Mouse (Mus musculus) testis, adult 2 months (tissue): ENCODE results near the gene Dnajc28. TPM values are rescaled to one million over a fixed set of nuclear protein-coding genes. Genes with fewer than 3 reads are reported as not detected.

Experiments used
- H3K27ac ChIP-seq: fragments of 200-500 bp; 2 replicates; pipeline ENCODE4 v1.5.1; 2012; ENCODE audit warnings: low read depth, low read length; ENCODE audit not compliant: control insufficient read depth, insufficient read depth
- H3K27me3 ChIP-seq: fragments of 200-500 bp; 2 replicates; pipeline ENCODE4 v1.6.1; 2012; ENCODE audit warnings: mild to moderate bottlenecking, low read length, moderate library complexity; ENCODE audit not compliant: control insufficient read depth, insufficient read depth
- H3K36me3 ChIP-seq: fragments of 200-500 bp; 2 replicates; pipeline ENCODE4 v1.6.1; 2012; ENCODE audit warnings: mild to moderate bottlenecking, low read length; ENCODE audit not compliant: control insufficient read depth, insufficient read depth
- H3K4me1 ChIP-seq: fragments of 200-500 bp; 2 replicates; pipeline ENCODE4 v1.6.1; 2012; ENCODE audit warnings: low read length; ENCODE audit not compliant: control insufficient read depth, insufficient read depth
- H3K4me3 ChIP-seq: fragments of 200-500 bp; 2 replicates; pipeline ENCODE4 v1.5.1; 2012; ENCODE audit warnings: low read depth, mild to moderate bottlenecking, low read length, moderate library complexity, mixed read lengths; ENCODE audit not compliant: control insufficient read depth
- CTCF ChIP-seq: fragments of 200-500 bp; IDR thresholded peaks from 2 replicates; pipeline ENCODE4 v1.5.1; 2012; ENCODE audit warnings: low read depth, mild to moderate bottlenecking, inconsistent platforms, low read length, moderate library complexity; ENCODE audit not compliant: control insufficient read depth, insufficient read depth, insufficient replicate concordance
- POLR2A ChIP-seq: fragments of 200-500 bp; IDR thresholded peaks from 2 replicates; pipeline ENCODE4 v1.6.1; 2012; ENCODE audit warnings: low read depth, mild to moderate bottlenecking, inconsistent platforms, low read length, moderate library complexity; ENCODE audit not compliant: control insufficient read depth
- polyA plus RNA-seq: library from polyadenylated mRNA; depleted of rRNA; stranded (reverse); fragments of >200 nt; gene quantifications from 2 replicates; pipeline ENCODE4 v1.2.3, GENCODE M21; 2012

Dnajc28 gene
- polyA plus RNA-seq, 1 experiment: 12.5 TPM

DNA sequence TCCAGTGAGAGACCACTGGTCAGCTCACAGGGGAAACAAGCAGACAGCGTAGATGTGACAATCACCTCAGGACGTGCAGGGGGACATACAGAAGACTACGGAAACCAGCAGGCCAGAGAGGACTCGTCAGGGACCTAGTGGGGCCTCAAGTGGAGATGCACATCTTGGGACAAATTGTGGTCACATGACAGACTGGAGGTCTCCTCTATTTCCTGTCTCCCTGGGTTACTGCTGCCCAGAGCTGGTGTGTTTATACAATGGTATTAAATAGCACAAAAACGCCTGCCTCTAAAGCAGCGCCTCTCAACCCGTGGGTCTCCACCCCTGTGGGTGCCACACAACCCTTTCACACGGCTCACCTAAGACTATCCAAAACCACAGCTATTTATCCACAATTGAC is 26.7 kb downstream of the Dnajc28 start:
- no peaks in the 10 kb centered on the region for H3K27me3 ChIP-seq
- TF ChIP-seq CTCF: no peak
- no peak for TF ChIP-seq POLR2A
- no peak overlapping the region for H3K27ac ChIP-seq
- no peaks in the 10 kb centered on the region; the same call in 1 of the 2 replicates for H3K36me3 ChIP-seq
- H3K4me1 ChIP-seq: peaks cover 13% of the 10 kb centered on the region
- no peak overlapping the region for H3K4me3 ChIP-seq

DNA sequence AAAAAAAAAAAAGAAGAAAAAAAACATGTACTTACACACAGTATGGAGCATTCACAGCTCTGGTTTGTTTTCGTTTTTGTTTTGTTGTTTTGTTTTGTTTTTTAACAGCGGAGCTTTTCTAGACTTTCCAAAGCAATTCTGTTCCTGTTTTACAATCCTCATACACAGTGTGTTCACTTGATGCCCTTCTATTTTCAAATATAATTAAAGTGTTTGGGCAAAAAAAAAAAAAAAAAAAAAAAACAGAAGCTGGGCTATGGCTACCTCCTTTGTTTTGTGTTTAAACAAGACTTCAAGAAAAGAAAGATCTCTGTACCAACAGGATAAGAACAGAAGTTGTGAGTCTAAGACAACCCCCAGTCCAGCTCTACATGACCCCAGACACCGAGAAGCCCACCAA is 30.1 kb downstream of the Dnajc28 start:
- peaks cover 4% of the 10 kb centered on the region; the same call in 1 of the 2 replicates for H3K4me1 ChIP-seq
- H3K36me3 ChIP-seq: no peaks in the 10 kb centered on the region; the same call in none of the 2 replicates
- TF ChIP-seq CTCF (no peak), POLR2A (no peak)
- H3K27ac ChIP-seq: no peak overlapping the region
- no peak overlapping the region for H3K4me3 ChIP-seq
- H3K27me3 ChIP-seq: no peaks in the 10 kb centered on the region

DNA sequence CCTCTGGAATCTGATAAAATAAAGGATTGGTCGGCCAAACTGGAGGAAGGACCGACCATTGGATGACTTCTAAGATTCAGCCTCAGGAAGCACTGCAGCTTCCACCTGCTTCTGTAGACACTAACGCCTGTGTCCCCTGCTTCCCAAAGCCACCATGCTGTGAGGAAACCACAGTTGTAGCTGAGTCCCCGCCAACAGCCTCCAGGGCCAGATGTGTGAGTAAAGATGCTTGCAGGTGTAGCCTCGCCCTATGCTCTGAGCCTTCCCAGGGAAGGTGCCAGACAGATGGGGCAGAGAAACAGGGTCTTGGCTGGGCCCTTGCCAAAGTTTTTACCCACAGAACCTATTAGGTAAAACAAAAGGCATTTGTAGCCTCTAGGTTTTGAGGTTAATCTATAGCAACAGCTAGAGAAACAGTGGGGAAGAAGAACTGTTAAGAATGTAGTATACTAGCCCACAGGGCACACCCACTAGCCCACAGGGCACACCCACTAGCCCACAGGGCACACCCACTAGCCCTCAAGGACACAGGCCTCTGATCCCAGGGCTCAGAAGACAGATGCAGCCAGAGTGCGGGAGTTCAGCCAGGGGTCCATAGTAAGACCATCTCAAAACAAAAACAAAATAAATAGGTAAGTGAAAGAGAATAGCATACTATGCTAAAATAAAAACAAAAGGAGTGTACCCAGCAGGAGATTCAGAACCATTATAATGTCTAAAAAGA is 30.9 kb downstream of the Dnajc28 start:
- no peaks in the 10 kb centered on the region; the same call in none of the 2 replicates for H3K36me3 ChIP-seq
- no peaks in the 10 kb centered on the region for H3K27me3 ChIP-seq
- H3K4me3 ChIP-seq: no peak overlapping the region
- H3K27ac ChIP-seq: no peak overlapping the region
- H3K4me1 ChIP-seq: peaks cover 4% of the 10 kb centered on the region; the same call in 1 of the 2 replicates
- TF ChIP-seq CTCF (no peak), POLR2A (no peak)

DNA sequence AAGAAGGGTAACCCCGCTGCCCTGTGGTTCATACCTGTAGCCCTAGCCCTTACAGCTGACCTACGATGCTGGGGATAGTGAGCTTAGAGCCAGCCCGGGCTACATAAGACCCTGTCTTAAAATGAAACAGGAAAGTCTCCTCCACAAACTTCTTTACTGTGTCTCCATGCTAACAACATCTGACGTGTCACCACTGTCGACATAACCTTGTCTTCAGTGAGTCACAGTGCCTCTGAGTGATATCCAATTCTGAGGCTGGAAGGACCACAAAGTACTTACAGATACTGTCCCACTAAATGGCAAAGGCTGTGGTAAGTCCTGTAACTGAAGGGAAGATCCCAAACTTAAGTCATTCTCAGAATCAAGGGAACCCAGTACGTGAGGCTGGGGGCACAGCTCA is 32.6 kb downstream of the Dnajc28 start:
- Histone ChIP-seq H3K4me1 (peaks cover 2% of the 10 kb centered on the region; the same call in 1 of the 2 replicates), H3K4me3 (no peak overlapping the region), H3K27ac (no peak overlapping the region), H3K27me3 (no peaks in the 10 kb centered on the region), H3K36me3 (no peaks in the 10 kb centered on the region; the same call in 1 of the 2 replicates)
- TF ChIP-seq POLR2A (no peak), CTCF (no peak)

DNA sequence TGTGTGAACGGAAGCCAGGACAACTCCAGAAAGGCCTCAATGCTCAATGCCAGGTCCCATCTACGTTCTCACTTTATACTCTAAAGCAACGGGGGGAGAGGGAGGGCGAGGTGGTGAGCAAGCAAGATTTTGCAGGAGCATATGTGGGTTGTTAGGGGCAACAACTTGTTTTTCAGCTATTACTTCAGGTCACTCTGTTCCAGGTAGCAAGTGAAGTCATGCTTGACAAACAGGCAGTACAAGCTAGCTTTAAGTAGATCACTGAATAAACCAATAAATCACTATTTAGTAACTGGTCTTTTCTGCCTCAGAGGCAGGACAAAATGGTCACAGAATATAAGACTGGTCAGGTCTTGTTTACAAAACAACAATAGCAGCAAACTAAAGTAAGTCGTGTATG is 33.2 kb downstream of the Dnajc28 start:
- Histone ChIP-seq H3K4me3 (no peak overlapping the region), H3K27me3 (no peaks in the 10 kb centered on the region), H3K4me1 (no peaks in the 10 kb centered on the region), H3K36me3 (no peaks in the 10 kb centered on the region; the same call in 1 of the 2 replicates), H3K27ac (no peak overlapping the region)
- TF ChIP-seq CTCF: no peak
- TF ChIP-seq POLR2A: no peak

DNA sequence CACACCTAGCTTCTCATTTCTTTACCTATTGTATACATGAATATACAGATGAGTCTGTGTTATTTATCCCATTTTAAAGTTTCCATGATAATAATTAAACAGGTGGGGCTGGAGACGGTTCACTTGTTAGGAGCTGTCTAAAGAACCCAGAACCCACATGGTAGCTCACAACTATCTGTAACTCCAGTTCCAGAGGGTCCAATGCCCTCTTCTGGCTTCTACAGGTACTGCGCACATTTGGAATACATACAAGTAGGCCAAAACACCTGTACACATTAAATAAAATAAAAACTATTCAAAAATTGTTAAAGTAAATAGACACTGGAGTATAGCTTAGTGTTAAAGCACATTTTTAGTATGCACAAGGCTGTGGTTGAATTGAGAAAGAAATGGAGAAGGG is 36.5 kb downstream of the Dnajc28 start:
- no peak overlapping the region for H3K27ac ChIP-seq
- H3K27me3 ChIP-seq: no peaks in the 10 kb centered on the region
- TF ChIP-seq POLR2A: no peak
- TF ChIP-seq CTCF: no peak
- H3K4me1 ChIP-seq: no peaks in the 10 kb centered on the region
- H3K4me3 ChIP-seq: no peak overlapping the region
- H3K36me3 ChIP-seq: no peaks in the 10 kb centered on the region; the same call in 1 of the 2 replicates

DNA sequence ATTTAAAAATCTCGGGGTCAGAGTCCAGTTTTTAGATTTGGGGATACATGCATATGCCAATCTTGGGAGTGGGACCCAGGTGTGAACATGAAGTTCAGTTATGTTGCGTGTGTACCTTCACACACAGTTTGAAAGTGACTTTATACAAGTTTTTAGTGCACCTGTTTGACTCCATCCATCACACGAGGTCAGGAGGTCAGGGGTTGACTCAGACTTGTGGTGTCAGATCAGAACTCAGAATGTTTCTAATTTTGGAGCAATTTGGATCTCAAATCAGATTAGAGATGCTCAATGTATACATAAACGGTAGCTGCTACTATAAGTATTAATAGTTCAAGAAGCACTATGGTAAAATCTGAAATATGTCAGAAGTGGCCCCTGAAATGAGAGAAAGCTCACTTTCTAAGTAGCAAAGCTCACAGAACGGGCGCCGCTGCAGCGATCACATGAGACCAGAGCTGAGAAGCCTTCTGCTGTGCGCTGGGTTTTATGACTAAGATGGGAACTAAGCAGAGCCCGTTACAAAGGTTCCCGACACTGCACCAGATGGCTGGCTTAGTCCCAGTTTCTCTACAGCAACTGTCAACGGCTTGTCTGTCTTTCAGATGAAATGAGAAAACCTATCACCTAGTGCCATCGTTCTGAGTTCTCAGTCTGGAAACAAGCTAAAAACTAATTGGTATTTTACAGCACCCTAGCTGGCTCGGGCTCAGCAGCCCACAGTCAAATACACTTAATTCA is 39.7 kb downstream of the Dnajc28 start:
- TF ChIP-seq CTCF (no peak), POLR2A (no peak)
- Histone ChIP-seq H3K4me3 (no peak overlapping the region), H3K36me3 (no peaks in the 10 kb centered on the region; the same call in 1 of the 2 replicates), H3K27ac (no peak overlapping the region), H3K27me3 (no peaks in the 10 kb centered on the region), H3K4me1 (no peaks in the 10 kb centered on the region)
